Mouse (Mus musculus) liver, postnatal 0 days (tissue): ENCODE results near the gene Prph.

Experiments
- CTCF ChIP-seq: sonication (generic); IDR thresholded peaks from 2 replicates; pipeline ENCODE4 v1.5.1; 2016; ENCODE audit warnings: antibody characterized with exemption, low read depth
- EP300 ChIP-seq: IDR thresholded peaks from 2 replicates; pipeline ENCODE4 v1.6.1; 2016; ENCODE audit warnings: antibody characterized with exemption, low read depth, mild to moderate bottlenecking

DNA sequence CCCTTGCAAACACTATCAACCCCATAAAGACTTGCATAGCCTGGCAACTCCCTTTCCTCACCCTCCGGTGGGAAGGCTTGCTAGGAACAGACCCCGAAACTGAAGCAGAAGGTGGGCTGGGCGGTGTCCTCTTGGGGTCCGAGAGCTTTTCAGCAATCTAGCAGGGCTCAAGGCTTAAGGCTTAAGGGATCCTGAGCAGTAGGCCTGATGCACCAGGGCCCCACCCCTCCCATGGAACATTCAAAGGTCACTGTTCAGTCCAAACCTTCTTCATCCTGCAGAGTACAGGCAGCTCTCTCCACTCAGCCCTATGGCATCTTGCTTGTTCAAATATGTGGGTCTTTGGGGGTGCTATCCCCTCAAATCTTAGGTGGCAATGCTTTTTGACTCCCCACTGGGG, 31.0 kb downstream of the Prph start:
- TF ChIP-seq CTCF (no peak), EP300 (no peak)
